Mouse (Mus musculus) olfactory bulb, adult 2 months (tissue): ENCODE measurements around the gene Itpkb.

Experiments used
- CTCF ChIP-seq: fragments of 200-500 bp; IDR thresholded peaks from 2 replicates; pipeline ENCODE4 v1.5.1; 2012; ENCODE audit warnings: low read depth, mild to moderate bottlenecking, low read length, moderate library complexity; ENCODE audit not compliant: insufficient read depth
- POLR2A ChIP-seq: fragments of 200-500 bp; IDR thresholded peaks from 2 replicates; pipeline ENCODE4 v1.6.1; 2012; ENCODE audit warnings: mild to moderate bottlenecking, low read depth, low read length, moderate library complexity; ENCODE audit not compliant: insufficient read depth

- TF ChIP-seq POLR2A (no peak), CTCF (no peak)
These were observed 15.2 kb upstream of the Itpkb start for GRCm38 (mm10) chr1:180315127-180315526.
